Mouse (Mus musculus) spleen, adult 2 months (tissue): ENCODE measurements at regions not wholly inside any gene's neighbourhood (a gene's known extent, or its start where the extent isn't known, plus 50 kb on each side); places are given as distances from the start of the nearest gene placed in this dataset.
A peak's percentile ranks its signal among the peaks of the same experiment; 100 is the strongest.

Experiments used
- DNase-seq, 2 experiments: peaks; one replicate each; pipeline versions ENCODE4 v3.0.0 to v3.0.0-alpha.2; 2012 to 2021; ENCODE audit warnings: low spot score in 2 of 2, low read depth in 1 of 2
- H3K27ac ChIP-seq: fragments of 200-500 bp; 2 replicates; pipeline ENCODE4 v1.5.1; 2012; ENCODE audit warnings: low read length, inconsistent platforms; ENCODE audit not compliant: insufficient read depth
- H3K27me3 ChIP-seq: fragments of 200-500 bp; 2 replicates; pipeline ENCODE4 v1.6.1; 2012; ENCODE audit warnings: mild to moderate bottlenecking, moderate library complexity, low read length, inconsistent platforms; ENCODE audit not compliant: control insufficient read depth, insufficient read depth
- H3K36me3 ChIP-seq: fragments of 200-500 bp; 2 replicates; pipeline ENCODE4 v1.6.1; 2012; ENCODE audit warnings: mild to moderate bottlenecking, low read length, inconsistent platforms; ENCODE audit not compliant: control insufficient read depth, insufficient read depth
- H3K4me1 ChIP-seq: fragments of 200-500 bp; 2 replicates; pipeline ENCODE4 v1.6.1; 2011; ENCODE audit warnings: inconsistent platforms; ENCODE audit not compliant: control insufficient read depth, insufficient read depth, insufficient read length
- H3K4me3 ChIP-seq: fragments of 200-500 bp; 2 replicates; pipeline ENCODE4 v1.5.1; 2011; ENCODE audit warnings: mild to moderate bottlenecking, inconsistent platforms; ENCODE audit not compliant: insufficient read depth, insufficient read length; ENCODE audit errors: extremely low read depth
- CTCF ChIP-seq: fragments of 200-500 bp; IDR thresholded peaks from 2 replicates; pipeline ENCODE4 v1.5.1; 2011; ENCODE audit warnings: mild to moderate bottlenecking, inconsistent platforms; ENCODE audit not compliant: insufficient read depth, insufficient read length, insufficient replicate concordance; ENCODE audit errors: extremely low read depth
- POLR2A ChIP-seq: fragments of 200-500 bp; IDR thresholded peaks from 2 replicates; pipeline ENCODE4 v1.6.1; 2011; ENCODE audit warnings: low read depth, low read length, inconsistent platforms
- WGBS: fragments of 180-500 bp; shearing (Covaris S2); methylation state at CpG from one replicate; pipeline ENCODE4 v1.1.7; 2018; 5-methylcytosine and 5-hydroxymethylcytosine counted together

GRCm38 (mm10) chr7:71488016-71488650 lies 136.8 kb upstream of the Gm10295 start:
- no peaks in the 10 kb centered on the region for H3K4me1 ChIP-seq
- no peaks in the 10 kb centered on the region for H3K27me3 ChIP-seq
- WGBS = 88% methylated on average over 7 of the region's 7 CpGs
- TF ChIP-seq POLR2A (no peak), CTCF (no peak)
- H3K4me3 ChIP-seq = no peak overlapping the region
- no peak overlapping the region for H3K27ac ChIP-seq
- H3K36me3 ChIP-seq = no peaks in the 10 kb centered on the region
- no peak for DNase-seq

DNA sequence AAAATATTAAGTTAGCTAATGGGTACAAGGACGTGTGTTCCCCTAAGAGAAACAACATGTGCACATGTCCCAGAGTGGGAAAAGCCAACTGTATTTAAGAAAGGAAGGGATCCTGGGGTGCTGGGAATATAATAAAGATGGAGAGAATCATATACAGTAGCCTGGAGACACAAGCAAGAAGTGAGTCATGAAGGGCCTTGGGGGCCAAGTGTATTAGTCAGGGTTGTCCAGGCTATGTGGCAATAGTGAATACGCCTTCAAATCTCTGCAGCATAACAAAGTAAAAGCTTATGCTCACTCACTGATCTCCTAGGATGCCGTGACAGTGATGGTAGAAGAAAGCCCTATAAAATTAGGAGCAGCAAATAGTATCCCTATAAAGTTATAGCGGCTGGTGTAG lies 124.1 kb upstream of the Gm10295 start:
- WGBS = 83% methylated on average over 4 of the region's 4 CpGs
- Histone ChIP-seq H3K4me1 (no peaks in the 10 kb centered on the region), H3K27me3 (no peaks in the 10 kb centered on the region), H3K27ac (no peak overlapping the region), H3K4me3 (no peak overlapping the region), H3K36me3 (no peaks in the 10 kb centered on the region)
- TF ChIP-seq CTCF (no peak), POLR2A (no peak)
- no peak for DNase-seq

- Histone ChIP-seq H3K27me3 (no peaks in the 10 kb centered on the region), H3K4me3 (no peak overlapping the region), H3K27ac (no peak overlapping the region; the same call in 1 of the 2 replicates), H3K36me3 (no peaks in the 10 kb centered on the region), H3K4me1 (no peaks in the 10 kb centered on the region)
- no peak for DNase-seq
- TF ChIP-seq POLR2A (no peak), CTCF (no peak)
- 70% methylated on average over 12 of the region's 12 CpGs for WGBS
Measured at GRCm38 (mm10) chr7:71472384-71473141, 121.3 kb upstream of the Gm10295 start.

- H3K27ac ChIP-seq = peak overlapping the region; percentile 32; the same call in 1 of the 2 replicates
- H3K36me3 ChIP-seq = no peaks in the 10 kb centered on the region
- no peaks in the 10 kb centered on the region for H3K27me3 ChIP-seq
- TF ChIP-seq CTCF (no peak), POLR2A (no peak)
- no peak for DNase-seq
- 25% methylated on average over 18 of the region's 18 CpGs for WGBS
- no peak overlapping the region for H3K4me3 ChIP-seq
- H3K4me1 ChIP-seq = no peaks in the 10 kb centered on the region
Measured at GRCm38 (mm10) chr7:71471658-71472383, 120.5 kb upstream of the Gm10295 start.

GRCm38 (mm10) chr7:71471319-71471657 lies 120.0 kb upstream of the Gm10295 start:
- no peaks in the 10 kb centered on the region for H3K36me3 ChIP-seq
- 24% methylated on average over 3 of the region's 3 CpGs for WGBS
- no peak for DNase-seq
- TF ChIP-seq POLR2A = no peak
- TF ChIP-seq CTCF = no peak
- H3K4me3 ChIP-seq = no peak overlapping the region
- H3K27ac ChIP-seq = no peak overlapping the region; the same call in 1 of the 2 replicates
- no peaks in the 10 kb centered on the region for H3K27me3 ChIP-seq
- H3K4me1 ChIP-seq = no peaks in the 10 kb centered on the region

GRCm38 (mm10) chr7:71470418-71470817 lies 119.1 kb upstream of the Gm10295 start:
- WGBS = 64% methylated on average over 2 of the region's 2 CpGs
- no peak overlapping the region for H3K4me3 ChIP-seq
- H3K27me3 ChIP-seq = no peaks in the 10 kb centered on the region
- TF ChIP-seq CTCF = no peak
- TF ChIP-seq POLR2A = no peak
- no peaks in the 10 kb centered on the region for H3K36me3 ChIP-seq
- DNase-seq = no peak
- no peak overlapping the region for H3K27ac ChIP-seq
- no peaks in the 10 kb centered on the region for H3K4me1 ChIP-seq
